Mouse (Mus musculus) adrenal gland, adult (tissue): ENCODE measurements at regions not wholly inside any gene's neighbourhood (a gene's known extent, or its start where the extent isn't known, plus 50 kb on each side); places are given as distances from the start of the nearest gene placed in this dataset.

ENCODE experiments used
- DNase-seq, 2 experiments: peaks; one replicate each; pipeline ENCODE4 v3.0.0; 2022 to 2023; ENCODE audit warnings: low spot score in 1 of 2; ENCODE audit not compliant: inconsistent age in 2 of 2

DNA sequence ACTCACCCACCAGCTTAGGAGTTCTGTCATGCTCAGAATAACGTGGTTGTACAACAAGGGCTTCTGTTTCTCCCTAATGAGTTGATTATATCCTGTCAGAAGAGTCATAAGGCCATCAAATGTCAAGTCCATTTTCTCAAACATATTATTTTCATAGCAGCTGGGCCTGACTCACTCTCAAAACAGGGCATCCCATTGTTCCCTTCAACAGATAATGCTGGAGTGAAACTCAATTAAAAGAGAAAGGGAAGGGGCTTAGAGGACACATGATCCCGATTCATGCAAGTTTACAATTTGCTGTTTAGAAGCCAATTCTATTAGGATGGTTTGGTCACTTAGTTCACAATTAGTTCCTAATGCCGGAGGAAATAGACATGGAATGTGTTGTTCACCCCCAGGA lies 444.5 kb downstream of the Gsdmc2 start:
- no peak for DNase-seq

DNA sequence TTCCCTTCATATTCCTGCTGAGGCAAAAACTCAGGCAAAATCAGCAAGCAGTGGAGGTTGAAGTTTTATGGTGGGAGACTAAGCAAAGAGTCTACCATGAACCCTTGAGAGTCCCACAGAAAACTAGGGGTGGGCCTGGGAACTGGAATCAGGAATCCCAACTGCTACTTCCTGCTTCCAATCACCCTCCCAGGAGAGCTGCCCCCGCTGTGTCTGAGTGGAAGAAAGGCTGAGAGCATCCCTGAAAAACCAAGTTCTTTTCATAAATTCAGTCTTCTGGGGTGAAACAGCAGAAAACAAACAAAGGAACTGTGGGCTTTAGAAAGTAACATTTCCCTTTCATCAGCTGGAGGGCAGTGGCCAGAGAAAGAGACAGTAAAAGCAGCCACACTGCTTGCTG lies 445.0 kb downstream of the Gsdmc2 start:
- no peak for DNase-seq

DNA sequence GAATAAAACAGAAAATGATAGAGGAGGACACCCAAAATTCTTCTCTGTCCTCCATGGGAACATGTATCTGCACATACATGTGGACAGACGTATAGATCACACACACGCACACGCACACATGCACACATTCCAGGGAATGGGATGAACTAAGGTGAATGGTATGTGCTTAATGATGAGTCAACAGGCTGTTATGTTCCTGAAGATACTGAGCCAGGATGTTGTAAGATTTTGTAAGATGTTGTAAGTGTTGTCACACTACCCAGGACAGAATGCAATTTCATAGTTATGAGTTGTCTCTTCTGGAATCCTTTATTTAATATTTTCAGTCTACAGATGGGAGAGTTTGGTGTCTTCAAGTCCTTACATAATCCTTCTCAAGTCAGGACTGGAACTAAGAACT lies 447.5 kb downstream of the Gsdmc2 start:
- no peak for DNase-seq

DNA sequence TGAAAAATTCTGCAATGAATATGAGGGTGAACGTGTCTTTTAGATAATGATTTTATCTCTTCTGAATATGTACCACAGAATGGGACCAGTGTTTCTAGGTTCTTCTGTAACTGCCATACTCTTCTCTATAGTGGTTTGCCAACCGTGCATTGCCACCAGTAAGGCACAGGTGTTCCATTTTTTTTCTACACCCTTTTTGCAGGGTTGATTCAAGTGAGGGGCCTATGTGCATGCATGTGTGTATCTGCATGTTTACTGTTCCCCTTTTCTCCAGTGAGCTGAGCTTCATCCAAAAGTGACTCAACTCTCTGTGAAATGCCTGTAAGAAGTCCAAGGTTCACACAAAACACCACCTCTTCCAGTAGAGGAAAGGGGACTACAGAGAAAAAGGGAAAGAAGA lies 467.7 kb downstream of the Gsdmc2 start:
- no peak for DNase-seq

DNA sequence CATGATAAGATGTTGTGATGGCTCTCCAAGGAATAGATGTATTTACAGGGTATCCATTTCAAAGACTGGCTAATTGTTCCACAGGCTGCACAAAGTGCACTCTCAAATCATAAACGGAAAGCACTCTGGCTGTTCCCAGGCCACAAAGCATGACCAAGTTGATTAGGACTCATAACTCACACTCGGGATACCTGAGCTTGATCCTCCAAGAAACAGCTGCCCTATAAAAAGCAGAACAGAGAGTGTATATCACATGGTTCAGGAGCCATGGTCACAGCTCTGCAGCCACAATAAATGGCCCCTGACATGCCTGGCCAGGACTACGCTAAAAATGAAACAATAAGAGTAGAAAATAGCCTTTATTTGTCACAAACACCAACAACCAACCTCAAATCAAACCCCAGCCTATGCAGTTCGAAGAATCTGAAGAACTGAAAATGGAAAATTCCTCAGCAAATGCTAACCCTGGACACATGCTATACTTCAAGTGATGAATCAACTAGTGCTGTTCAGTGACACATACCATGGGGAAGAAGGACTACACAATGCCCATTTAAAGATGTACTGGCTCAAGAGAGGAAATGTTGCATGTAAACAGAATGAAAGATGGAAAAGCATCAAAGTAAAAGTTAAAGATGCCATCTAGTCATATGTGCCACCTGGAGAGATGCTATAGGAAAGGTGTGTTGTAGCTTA lies 473.5 kb downstream of the Gsdmc2 start:
- DNase-seq: no peak

DNA sequence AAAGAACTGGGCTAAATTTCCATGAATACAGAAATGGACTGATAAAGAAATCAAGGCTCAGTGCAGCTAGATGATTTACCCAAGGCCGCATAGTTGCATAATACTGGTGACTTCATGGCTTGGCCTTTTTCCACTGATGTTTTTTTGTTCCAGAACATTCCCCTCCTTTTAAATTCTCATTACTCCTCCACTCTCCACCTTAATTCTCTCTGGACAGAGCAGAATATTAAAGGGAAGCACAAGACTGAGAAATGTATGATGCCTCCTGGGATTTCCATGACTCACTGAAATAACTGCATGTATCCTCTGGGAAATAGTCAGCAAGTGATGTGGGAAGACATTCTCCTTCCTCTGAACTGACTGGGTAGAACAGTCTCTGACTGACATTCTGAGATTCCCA lies 480.5 kb downstream of the Gsdmc2 start:
- peak; percentile 69 to 94 for DNase-seq

DNA sequence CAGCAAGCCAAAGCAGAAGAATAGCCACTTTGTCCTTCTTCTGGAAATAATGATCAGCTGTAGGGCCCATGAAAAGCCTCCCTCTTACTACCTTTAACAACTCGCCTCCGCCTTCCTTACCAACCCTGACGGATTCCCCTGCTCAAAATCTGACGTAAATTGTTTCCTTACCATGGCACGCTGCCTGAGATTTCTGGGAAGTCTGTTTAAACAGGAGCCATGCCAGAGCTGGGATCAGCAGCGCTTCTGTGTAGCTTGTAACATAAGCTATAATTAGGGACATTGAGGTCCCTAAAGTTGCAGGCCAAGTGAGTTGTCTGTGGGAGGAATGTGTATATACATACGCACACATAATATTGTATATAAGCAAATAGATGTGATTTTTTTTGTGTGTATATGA lies 484.6 kb downstream of the Gsdmc2 start:
- DNase-seq: peak in 1 of 2 experiments; percentile 43

GRCm38 (mm10) chr15:63341730-63342129 lies 503.2 kb downstream of the Gsdmc2 start:
- DNase-seq: no peak

GRCm38 (mm10) chr15:63340322-63341060 lies 504.5 kb downstream of the Gsdmc2 start:
- DNase-seq: peak; percentile 31 to 80

DNA sequence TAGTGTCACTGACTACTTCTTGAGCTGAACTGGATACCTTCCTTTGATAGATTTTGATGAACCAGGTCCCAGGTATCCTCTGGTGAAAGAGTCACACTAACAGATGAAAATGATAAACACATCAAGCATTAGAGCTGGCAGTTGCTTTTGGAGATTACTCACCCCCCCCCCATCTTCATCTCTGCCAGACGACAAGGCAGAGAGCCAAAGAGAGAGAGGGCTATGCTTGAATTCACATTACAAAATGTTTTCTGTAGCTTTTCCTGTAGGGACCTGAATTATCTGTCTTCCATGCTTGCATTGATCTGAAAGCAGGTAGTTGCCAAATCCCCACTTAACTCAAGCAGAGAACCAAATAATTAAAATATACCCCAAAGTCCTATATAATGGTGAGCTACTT lies 525.3 kb downstream of the Gsdmc2 start:
- DNase-seq: no peak

DNA sequence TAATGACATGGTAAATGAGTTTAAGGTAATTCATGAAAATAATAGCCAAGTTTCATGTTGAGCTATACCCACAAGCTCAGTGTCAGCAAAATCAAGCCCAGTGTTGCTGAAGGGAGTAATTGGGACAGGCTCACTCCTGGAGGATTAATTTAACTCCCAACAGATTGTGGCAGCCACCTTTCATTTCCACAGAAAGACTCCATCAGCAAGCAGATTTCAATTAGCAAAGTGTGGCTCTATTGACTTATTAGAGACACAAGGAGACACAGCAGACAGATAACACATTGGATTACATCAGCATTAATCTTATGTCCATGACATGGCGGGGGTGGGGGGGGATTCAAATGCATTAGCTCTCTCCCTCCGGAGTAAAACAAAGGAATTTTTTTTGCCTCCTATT lies 534.6 kb downstream of the Gsdmc2 start:
- no peak for DNase-seq

- DNase-seq: peak; percentile 42 to 79
Measured at GRCm38 (mm10) chr15:63299311-63299710, 545.7 kb downstream of the Gsdmc2 start.

GRCm38 (mm10) chr15:63288534-63288933 lies 556.4 kb downstream of the Gsdmc2 start:
- no peak for DNase-seq

GRCm38 (mm10) chr15:63286026-63286425 lies 559.0 kb downstream of the Gsdmc2 start:
- no peak for DNase-seq

- peak; percentile 87 to 91 for DNase-seq
Measured at GRCm38 (mm10) chr15:63270381-63270780, 574.6 kb downstream of the Gsdmc2 start.

DNA sequence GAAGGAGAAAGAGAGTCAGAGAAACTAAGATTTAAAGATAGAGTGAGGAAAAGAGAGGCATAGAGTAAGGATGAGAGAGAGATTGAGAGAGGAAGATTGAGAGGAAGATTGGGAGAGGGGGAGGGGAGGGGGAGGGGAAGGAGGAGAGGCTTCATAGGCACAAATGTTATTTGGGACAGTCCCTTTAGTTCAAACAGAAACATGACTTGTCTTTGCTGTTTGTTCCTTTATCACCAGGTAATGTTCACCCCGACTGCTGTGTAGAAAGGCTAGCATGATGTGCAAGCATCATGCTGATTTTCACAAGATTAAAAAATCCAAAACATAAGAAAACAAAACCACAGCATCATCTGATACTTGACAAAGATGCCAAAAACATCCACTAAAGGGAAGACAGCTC lies 579.1 kb downstream of the Gsdmc2 start:
- DNase-seq: no peak

- no peak for DNase-seq
Measured at GRCm38 (mm10) chr15:63255736-63256135, 589.2 kb downstream of the Gsdmc2 start.

DNA sequence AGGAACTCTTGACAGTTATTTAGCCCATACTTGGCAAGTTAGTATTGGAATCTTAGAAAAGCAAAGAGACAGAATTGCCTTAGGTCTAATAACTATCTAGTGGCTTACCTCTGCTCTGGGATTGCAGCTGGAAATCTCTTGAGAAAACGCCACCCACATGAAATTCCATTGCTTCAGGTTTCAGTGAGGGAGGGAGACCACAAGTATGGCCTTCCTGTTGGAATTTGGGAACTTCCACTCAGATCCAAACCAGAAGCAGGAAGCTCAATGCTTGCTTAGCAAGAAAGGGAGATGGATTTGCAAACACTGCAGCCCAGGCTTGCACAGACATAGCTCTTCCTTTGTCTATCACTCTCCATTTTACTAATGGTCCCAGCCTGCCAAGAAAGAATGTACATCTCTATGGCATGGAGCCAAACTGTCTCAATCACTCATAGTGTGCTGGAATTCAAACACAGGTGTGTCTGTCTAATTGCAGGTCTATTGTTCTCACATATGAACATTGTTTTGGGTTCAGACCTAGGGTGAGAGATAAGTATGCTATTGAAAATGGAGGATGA lies 592.1 kb downstream of the Gsdmc2 start:
- DNase-seq: no peak

DNA sequence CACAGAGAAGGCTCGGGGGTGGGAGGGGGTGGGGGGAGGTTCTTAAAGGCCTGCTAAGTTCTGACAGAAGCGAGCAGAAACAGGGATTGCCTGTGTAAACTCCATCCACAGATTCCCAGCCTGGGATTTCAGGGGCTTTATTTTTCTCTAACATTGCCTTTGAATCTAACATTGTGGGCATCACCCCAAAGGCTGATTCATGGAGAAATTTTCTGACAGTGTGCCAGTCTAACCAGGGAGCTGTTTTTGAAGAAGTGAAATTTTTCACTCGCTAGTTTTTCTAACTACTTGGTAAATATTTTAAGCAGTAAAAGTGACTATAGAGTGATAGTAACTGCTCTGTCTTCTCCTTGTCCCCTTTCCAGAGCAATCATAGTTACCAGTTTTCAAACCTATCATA lies 606.4 kb downstream of the Gsdmc2 start:
- no peak for DNase-seq

- no peak for DNase-seq
Measured at GRCm38 (mm10) chr15:63218393-63219060, 626.5 kb downstream of the Gsdmc2 start.

DNA sequence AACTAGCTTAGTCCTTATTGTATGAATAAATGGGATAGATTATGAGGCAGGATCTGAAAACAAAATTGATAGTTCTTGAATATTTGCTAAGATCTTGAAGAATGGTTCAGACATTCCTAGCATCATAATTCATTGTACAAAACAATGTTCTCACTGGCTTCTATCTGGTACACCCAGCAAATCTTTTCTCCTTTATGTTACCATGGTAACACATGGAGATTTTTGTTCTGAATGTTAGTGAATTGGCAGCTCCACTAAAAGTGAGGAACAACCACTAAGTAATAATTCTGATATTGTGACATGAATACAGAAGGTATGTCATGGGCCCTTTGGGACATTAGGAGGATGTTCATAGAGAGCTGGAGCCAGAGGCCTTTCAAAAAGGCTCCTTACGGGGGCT lies 639.8 kb downstream of the Gsdmc2 start:
- no peak for DNase-seq

DNA sequence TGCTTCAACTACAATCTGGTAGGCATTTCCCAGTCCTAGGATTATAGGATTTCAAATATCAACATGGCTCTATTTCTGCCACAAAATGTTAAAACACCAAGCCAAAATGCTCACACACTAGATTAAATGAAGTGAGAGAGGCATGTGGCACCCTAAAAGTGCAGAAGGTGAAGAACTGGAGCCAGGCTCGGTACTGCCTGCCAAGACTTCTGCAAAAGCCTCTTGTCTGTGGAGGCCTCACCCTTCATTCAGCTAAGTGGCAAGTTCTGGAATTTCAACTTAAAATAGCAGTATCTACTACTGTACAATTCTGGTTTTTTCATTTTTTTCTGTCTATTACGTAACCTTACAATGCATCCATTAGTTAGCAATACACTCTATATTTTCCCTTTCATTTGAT lies 649.9 kb downstream of the Gsdmc2 start:
- no peak for DNase-seq
